Mouse (Mus musculus): ENCODE data around the gene 4933428M09Rik. TPM values are rescaled to one million over a fixed set of nuclear protein-coding genes. Genes with fewer than 3 reads are reported as not detected.
A peak's percentile ranks its signal among the peaks of the same experiment; 100 is the strongest.

The 4933428M09Rik gene
- total and polyA plus RNA-seq, 2 experiments from 2014 or later = not detected

DNA sequence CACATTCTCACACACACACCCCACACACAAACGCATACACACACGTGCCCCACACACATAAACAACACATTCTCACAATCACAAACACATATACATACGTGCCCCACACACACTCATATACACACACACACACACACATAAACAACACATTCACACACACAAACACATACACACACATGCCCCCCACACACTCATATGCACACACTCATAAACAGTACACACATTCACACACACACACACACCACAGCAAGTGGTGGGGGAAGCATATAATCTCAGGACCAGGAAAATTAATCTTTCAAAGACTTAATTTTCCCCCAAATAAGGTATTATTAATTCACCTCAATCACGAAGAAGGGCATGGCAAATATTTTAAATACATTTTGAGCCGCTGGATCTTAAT lies 37.4 kb downstream of the 4933428M09Rik start:
- H3K27me3 ChIP-seq (ENCODE audit: insufficient read depth, low read length) = no peaks in the 10 kb centered on the region
- H3K9ac ChIP-seq = no peak overlapping the region
- 60% methylated on average over 5 of the region's 5 CpGs for WGBS
- H3K9me3 ChIP-seq (ENCODE audit: low read length) = no peaks in the 10 kb centered on the region
- TF ChIP-seq CTCF (IDR thresholded peaks at IDR 0.05; ENCODE audit: low read depth) = no peak
- no peaks in the 10 kb centered on the region for H3K36me3 ChIP-seq (ENCODE audit: insufficient read depth)
- no peaks in the 10 kb centered on the region for H3K4me1 ChIP-seq (ENCODE audit: insufficient read depth)
- H3K4me2 ChIP-seq (ENCODE audit: low read depth) = peak overlapping the region; percentile 53; the same call in 1 of the 2 replicates
- peak overlapping the region; percentile 44; the same call in 1 of the 2 replicates for H3K4me3 ChIP-seq (ENCODE audit: low read depth, low read length)
- no peak for ATAC-seq
- DNase-seq = no peak
- no peak overlapping the region for H3K27ac ChIP-seq (ENCODE audit: low read depth, low read length)

DNA sequence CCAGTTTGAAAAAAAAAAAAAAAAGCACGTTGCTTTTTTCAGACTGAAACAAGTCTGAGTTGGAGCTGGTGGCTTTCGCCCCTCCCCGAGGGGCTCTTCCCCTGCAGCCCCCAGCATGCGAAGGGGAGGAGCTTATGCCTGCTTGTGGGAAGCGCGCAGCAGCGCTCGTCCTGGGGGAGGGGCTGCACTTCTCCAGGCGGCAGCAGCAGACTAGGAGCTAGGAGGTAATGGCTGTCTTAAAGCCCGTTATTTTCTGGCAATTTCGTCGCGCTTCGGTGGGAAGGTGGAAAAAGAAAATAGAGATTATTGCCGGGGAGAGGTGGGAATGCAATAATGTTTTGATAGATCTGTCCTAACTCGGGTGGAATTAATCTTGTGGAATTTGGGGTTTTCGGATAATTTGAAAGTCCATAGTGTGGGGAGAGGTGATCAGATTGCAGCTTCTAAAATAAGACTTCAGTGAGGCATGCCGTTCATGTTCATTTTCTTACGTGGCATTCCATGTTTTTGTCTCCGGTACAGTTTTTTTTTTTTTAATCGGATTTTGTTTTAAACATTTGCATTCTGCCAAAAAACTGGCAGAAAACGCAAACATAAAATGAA lies 38.1 kb downstream of the 4933428M09Rik start:
- no peaks in the 10 kb centered on the region for H3K4me1 ChIP-seq (ENCODE audit: insufficient read depth)
- no peaks in the 10 kb centered on the region for H3K36me3 ChIP-seq (ENCODE audit: insufficient read depth)
- no peaks in the 10 kb centered on the region for H3K27me3 ChIP-seq (ENCODE audit: insufficient read depth, low read length)
- H3K4me2 ChIP-seq (ENCODE audit: low read depth) = peak overlapping the region; percentile 53
- H3K4me3 ChIP-seq (ENCODE audit: low read depth, low read length) = peak overlapping the region; percentile 44
- no peak overlapping the region for H3K27ac ChIP-seq (ENCODE audit: low read depth, low read length)
- DNase-seq (peak; percentile 73), ATAC-seq (peak; percentile 98)
- H3K9ac ChIP-seq = no peak overlapping the region
- WGBS = 21% methylated on average over 22 of the region's 22 CpGs
- no peak for TF ChIP-seq CTCF (IDR thresholded peaks at IDR 0.05; ENCODE audit: low read depth)
- no peaks in the 10 kb centered on the region for H3K9me3 ChIP-seq (ENCODE audit: low read length)

DNA sequence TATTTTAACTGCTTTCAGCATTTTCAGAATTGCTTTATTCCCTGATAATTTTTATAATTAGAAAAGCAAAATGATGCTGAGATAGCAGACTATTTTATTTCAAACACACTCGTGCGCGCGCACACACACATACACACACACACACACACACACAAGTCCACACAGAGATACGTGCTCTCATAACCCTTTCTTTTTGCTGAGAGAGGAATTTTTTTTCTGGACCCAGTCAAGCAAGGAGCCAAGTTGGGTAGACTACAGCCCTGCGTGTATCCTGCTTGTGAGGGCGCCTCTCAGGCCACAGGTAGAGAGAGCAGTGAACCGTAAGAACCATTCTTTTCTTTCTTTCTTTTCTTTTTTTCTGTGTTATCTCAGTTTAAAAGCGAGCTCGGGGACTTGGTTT lies 38.7 kb downstream of the 4933428M09Rik start:
- Histone ChIP-seq H3K27me3 (ENCODE audit: insufficient read depth, low read length) (no peaks in the 10 kb centered on the region), H3K9ac (no peak overlapping the region), H3K4me3 (ENCODE audit: low read depth, low read length) (peak overlapping the region; percentile 44), H3K27ac (ENCODE audit: low read depth, low read length) (no peak overlapping the region), H3K36me3 (ENCODE audit: insufficient read depth) (no peaks in the 10 kb centered on the region), H3K4me2 (ENCODE audit: low read depth) (peak overlapping the region; percentile 53), H3K4me1 (ENCODE audit: insufficient read depth) (no peaks in the 10 kb centered on the region), H3K9me3 (ENCODE audit: low read length) (no peaks in the 10 kb centered on the region)
- WGBS = 38% methylated on average over 10 of the region's 10 CpGs
- ATAC-seq (no peak), DNase-seq (no peak)
- no peak for TF ChIP-seq CTCF (IDR thresholded peaks at IDR 0.05; ENCODE audit: low read depth)

DNA sequence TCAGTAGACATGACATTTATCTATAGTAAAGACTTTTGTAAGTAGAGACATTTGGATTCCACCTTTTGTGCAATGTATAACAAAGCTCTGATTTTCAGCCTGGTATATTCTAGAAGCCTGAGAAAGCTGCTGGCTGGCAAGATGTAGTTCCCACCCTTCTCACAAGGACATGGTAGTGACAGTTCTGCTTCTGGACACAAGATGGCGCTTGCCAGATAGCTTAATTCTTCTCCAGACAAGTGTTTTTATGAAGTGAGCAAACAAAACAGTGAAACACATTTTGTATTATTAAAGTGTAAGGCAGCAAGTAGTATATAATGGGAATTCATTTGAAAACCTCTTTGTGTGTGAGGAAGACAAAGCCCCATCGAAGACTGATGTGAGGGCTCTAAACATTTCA lies 40.0 kb downstream of the 4933428M09Rik start:
- H3K27ac ChIP-seq (ENCODE audit: low read depth, low read length) = no peak overlapping the region
- H3K36me3 ChIP-seq (ENCODE audit: insufficient read depth) = no peaks in the 10 kb centered on the region
- DNase-seq (peak; percentile 70), ATAC-seq (peak; percentile 60)
- no peaks in the 10 kb centered on the region for H3K4me1 ChIP-seq (ENCODE audit: insufficient read depth)
- no peaks in the 10 kb centered on the region for H3K27me3 ChIP-seq (ENCODE audit: insufficient read depth, low read length)
- 28% methylated on average over 2 of the region's 2 CpGs for WGBS
- no peaks in the 10 kb centered on the region for H3K9me3 ChIP-seq (ENCODE audit: low read length)
- H3K4me2 ChIP-seq (ENCODE audit: low read depth) = no peak overlapping the region
- H3K4me3 ChIP-seq (ENCODE audit: low read depth, low read length) = no peak overlapping the region
- TF ChIP-seq CTCF (IDR thresholded peaks at IDR 0.05; ENCODE audit: low read depth) = peak; percentile 67
- no peak overlapping the region for H3K9ac ChIP-seq

DNA sequence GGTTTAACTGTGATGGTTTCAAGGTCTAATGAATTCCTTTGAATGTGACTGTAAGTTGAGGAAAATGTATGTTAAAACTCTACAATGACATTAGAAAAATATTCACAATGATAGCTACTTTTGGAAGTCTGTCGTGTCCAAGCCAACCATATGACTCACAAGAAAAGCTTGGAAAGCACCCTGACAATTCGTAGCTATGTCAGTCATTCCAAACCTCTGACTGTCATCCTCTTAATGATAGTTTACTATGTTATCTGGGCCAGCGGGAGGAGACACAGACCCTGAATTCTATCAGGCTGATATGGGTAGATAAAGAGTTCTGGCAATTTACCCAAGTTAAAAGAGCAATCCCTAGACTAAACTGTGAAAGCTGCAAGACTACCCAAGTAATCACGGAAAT lies 41.8 kb downstream of the 4933428M09Rik start:
- DNase-seq = no peak
- no peak for TF ChIP-seq CTCF (IDR thresholded peaks at IDR 0.05; ENCODE audit: low read depth)
- 79% methylated on average over 4 of the region's 4 CpGs for WGBS

DNA sequence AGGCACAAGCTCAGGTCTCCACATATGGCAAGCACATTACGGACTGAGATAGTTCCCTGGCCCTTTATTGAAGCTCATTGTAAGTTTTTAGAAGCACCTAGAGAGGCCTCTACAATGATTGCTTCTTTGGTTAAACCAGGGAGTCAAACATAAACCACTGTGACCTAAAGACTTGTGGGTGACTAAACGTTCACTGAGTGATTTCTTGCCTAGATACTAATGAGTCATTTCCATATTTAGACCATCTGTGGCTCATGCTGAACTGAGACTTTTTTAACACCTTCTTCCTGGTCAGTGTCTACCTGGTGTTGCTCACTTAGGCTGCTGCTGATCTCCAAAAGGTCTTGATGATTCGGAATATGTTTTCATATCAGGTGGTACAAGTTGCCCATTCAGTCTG lies 42.9 kb downstream of the 4933428M09Rik start:
- no peaks in the 10 kb centered on the region for H3K36me3 ChIP-seq (ENCODE audit: insufficient read depth)
- H3K27ac ChIP-seq (ENCODE audit: low read depth, low read length) = no peak overlapping the region
- DNase-seq (no peak), ATAC-seq (no peak)
- 79% methylated on average over 3 of the region's 3 CpGs for WGBS
- no peak overlapping the region for H3K4me3 ChIP-seq (ENCODE audit: low read depth, low read length)
- H3K9ac ChIP-seq = no peak overlapping the region
- H3K4me1 ChIP-seq (ENCODE audit: insufficient read depth) = no peaks in the 10 kb centered on the region
- H3K27me3 ChIP-seq (ENCODE audit: insufficient read depth, low read length) = no peaks in the 10 kb centered on the region
- no peak for TF ChIP-seq CTCF (IDR thresholded peaks at IDR 0.05; ENCODE audit: low read depth)
- no peaks in the 10 kb centered on the region for H3K9me3 ChIP-seq (ENCODE audit: low read length)
- no peak overlapping the region for H3K4me2 ChIP-seq (ENCODE audit: low read depth)

More for the DNA sequence above, 41.8 kb downstream of the 4933428M09Rik start:
- Histone ChIP-seq H3K4me2 (ENCODE audit: low read depth) (no peak overlapping the region), H3K4me1 (ENCODE audit: insufficient read depth) (no peaks in the 10 kb centered on the region), H3K9ac (no peak overlapping the region), H3K9me3 (ENCODE audit: low read length) (no peaks in the 10 kb centered on the region), H3K27ac (ENCODE audit: low read depth, low read length) (no peak overlapping the region), H3K4me3 (ENCODE audit: low read depth, low read length) (no peak overlapping the region), H3K36me3 (ENCODE audit: insufficient read depth) (no peaks in the 10 kb centered on the region), H3K27me3 (ENCODE audit: insufficient read depth, low read length) (no peaks in the 10 kb centered on the region)
- no peak for ATAC-seq

Other genes starting within 250 kb of the 4933428M09Rik start
- 0.10 TPM in 1 of 2 replicates, not detected in the other for gene Serpina7, start 94.0 kb upstream of the 4933428M09Rik start, total RNA-seq (2014; rRNA removed)
- gene Serpina7, start 94.0 kb upstream of the 4933428M09Rik start, polyA plus RNA-seq (2015; fragmentation: Nextera tagmentation; extraction: Ambion mirVana) = not detected in 2 replicates
- gene 4930513O06Rik, start 93.0 kb upstream of the 4933428M09Rik start, total RNA-seq (2014; rRNA removed) = not detected in 2 replicates
- not detected in 2 replicates for gene 4930513O06Rik, start 93.0 kb upstream of the 4933428M09Rik start, polyA plus RNA-seq (2015; fragmentation: Nextera tagmentation; extraction: Ambion mirVana)
- gene Mum1l1, start 30.8 kb downstream of the 4933428M09Rik start, total RNA-seq (2014; rRNA removed) = 4.3 and 6.5 TPM in 2 replicates
- gene Mum1l1, start 30.8 kb downstream of the 4933428M09Rik start, polyA plus RNA-seq (2015; fragmentation: Nextera tagmentation; extraction: Ambion mirVana) = 4.9 and 5.4 TPM in 2 replicates
- gene Trap1a, start 154.5 kb downstream of the 4933428M09Rik start, total RNA-seq (2014; rRNA removed) = not detected in 2 replicates
- not detected in 2 replicates for gene Trap1a, start 154.5 kb downstream of the 4933428M09Rik start, polyA plus RNA-seq (2015; fragmentation: Nextera tagmentation; extraction: Ambion mirVana)

Measured in forebrain, postnatal 0 days (tissue).